Mouse (Mus musculus) layer of hippocampus, adult 9-11 months (tissue): Measurements from ENCODE around the gene Prdm1.

Experiments used
- DNase-seq: peaks from one replicate; pipeline ENCODE4 v3.0.0; 2022

Gene Prdm1

GRCm38 (mm10) chr10:44492815-44493525 is 35.3 kb downstream of the Prdm1 start:
- no peak for DNase-seq

- no peak for DNase-seq
These were observed 37.3 kb downstream of the Prdm1 start for GRCm38 (mm10) chr10:44490899-44491422.

- DNase-seq, result no peak
These were observed 41.2 kb downstream of the Prdm1 start for GRCm38 (mm10) chr10:44487132-44487531.

GRCm38 (mm10) chr10:44484077-44484476 is 44.2 kb downstream of the Prdm1 start:
- DNase-seq, result no peak

- no peak for DNase-seq
These were observed 45.2 kb downstream of the Prdm1 start for GRCm38 (mm10) chr10:44483116-44483515.

- DNase-seq, result no peak
These were observed 46.9 kb downstream of the Prdm1 start for GRCm38 (mm10) chr10:44481379-44481778.

- no peak for DNase-seq
These were observed 49.0 kb downstream of the Prdm1 start for GRCm38 (mm10) chr10:44479286-44479685.

GRCm38 (mm10) chr10:44478091-44478490 is 50.2 kb downstream of the Prdm1 start:
- no peak for DNase-seq

GRCm38 (mm10) chr10:44477240-44477639 is 51.1 kb downstream of the Prdm1 start:
- no peak for DNase-seq

GRCm38 (mm10) chr10:44476523-44476922 is 51.8 kb downstream of the Prdm1 start:
- DNase-seq, result no peak

- DNase-seq, result no peak
These were observed 52.9 kb downstream of the Prdm1 start for GRCm38 (mm10) chr10:44475376-44475775.

GRCm38 (mm10) chr10:44474256-44474655 is 54.0 kb downstream of the Prdm1 start:
- no peak for DNase-seq

- no peak for DNase-seq
These were observed 62.7 kb downstream of the Prdm1 start for GRCm38 (mm10) chr10:44465618-44466017.

GRCm38 (mm10) chr10:44464563-44464962 is 63.7 kb downstream of the Prdm1 start:
- no peak for DNase-seq

- no peak for DNase-seq
These were observed 64.4 kb downstream of the Prdm1 start for GRCm38 (mm10) chr10:44463856-44464255.

GRCm38 (mm10) chr10:44462351-44462750 is 66.0 kb downstream of the Prdm1 start:
- no peak for DNase-seq

GRCm38 (mm10) chr10:44461063-44461462 is 67.2 kb downstream of the Prdm1 start:
- no peak for DNase-seq

- no peak for DNase-seq
These were observed 68.0 kb downstream of the Prdm1 start for GRCm38 (mm10) chr10:44460095-44460810.

GRCm38 (mm10) chr10:44459321-44460000 is 68.8 kb downstream of the Prdm1 start:
- DNase-seq, result no peak

- DNase-seq, result peak; percentile 45
These were observed 69.6 kb downstream of the Prdm1 start for GRCm38 (mm10) chr10:44458534-44459315.

GRCm38 (mm10) chr10:44457791-44458533 is 70.3 kb downstream of the Prdm1 start:
- DNase-seq, result no peak
